Mouse (Mus musculus) ES-E14 (cell line): ENCODE measurements around the gene Mycbpap. TPM values are rescaled to one million over a fixed set of nuclear protein-coding genes. Genes with fewer than 3 reads are reported as not detected.

ENCODE experiments used
- DNase-seq: peaks from one replicate; pipeline ENCODE4 v3.0.0-alpha.2; 2013; ENCODE audit warnings: low read depth, low spot score
- H3K27ac ChIP-seq: 2 replicates; pipeline ENCODE4 v1.5.1; 2012; ENCODE audit warnings: low read depth, mild to moderate bottlenecking, low read length, moderate library complexity, mixed read lengths; ENCODE audit not compliant: poor library complexity, insufficient read depth, severe bottlenecking
- H3K36me3 ChIP-seq: 2 replicates; pipeline ENCODE4 v1.6.1; 2012; ENCODE audit warnings: mild to moderate bottlenecking, low read length, moderate library complexity, mixed read lengths; ENCODE audit not compliant: control insufficient read depth, poor library complexity, insufficient read depth, severe bottlenecking
- H3K4me1 ChIP-seq, 2 experiments: fragments of 150-350 bp in 1 of 2; sonication (generic) in 1 of 2; 2 replicates each; pipeline ENCODE4 v1.6.1; 2012; ENCODE audit warnings: low read length in 2 of 2, mild to moderate bottlenecking in 1 of 2, mixed read lengths in 1 of 2; ENCODE audit not compliant: control insufficient read depth in 2 of 2, insufficient read depth in 2 of 2, poor library complexity in 1 of 2
- H3K4me3 ChIP-seq, 2 experiments: fragments of 150-350 bp in 1 of 2; sonication (generic) in 1 of 2; 2 replicates each; pipeline ENCODE4 v1.5.1; 2012; ENCODE audit warnings: low read length in 2 of 2, low read depth in 1 of 2, mild to moderate bottlenecking in 1 of 2, mixed read lengths in 1 of 2; ENCODE audit not compliant: insufficient read depth in 1 of 2, poor library complexity in 1 of 2, severe bottlenecking in 1 of 2
- H3K9ac ChIP-seq: 2 replicates; pipeline ENCODE4 v1.6.1; 2012; ENCODE audit warnings: low read depth, mild to moderate bottlenecking, low read length, mixed read lengths; ENCODE audit not compliant: poor library complexity, insufficient read depth, severe bottlenecking
- H3K9me3 ChIP-seq: fragments of 150-350 bp; sonication (generic); 2 replicates; pipeline ENCODE4 v1.6.1; 2012; ENCODE audit warnings: low read depth, mild to moderate bottlenecking, low read length; ENCODE audit not compliant: control insufficient read depth, insufficient read depth
- CHD2 ChIP-seq: IDR thresholded peaks from 2 replicates; pipeline ENCODE4 v1.6.1; 2014; ENCODE audit warnings: mild to moderate bottlenecking, low read depth, low read length, inconsistent platforms
- HCFC1 ChIP-seq: IDR thresholded peaks from 2 replicates; pipeline ENCODE4 v1.6.1; 2012; ENCODE audit warnings: low read length, inconsistent platforms, borderline replicate concordance; ENCODE audit not compliant: insufficient read depth
- MAFK ChIP-seq: IDR thresholded peaks from 2 replicates; pipeline ENCODE4 v1.6.1; 2014; ENCODE audit warnings: mild to moderate bottlenecking, low read depth, low read length, inconsistent platforms; ENCODE audit not compliant: insufficient read depth
- ZC3H11A ChIP-seq: IDR thresholded peaks from 2 replicates; pipeline ENCODE4 v1.6.1; 2012; ENCODE audit warnings: low read depth, mild to moderate bottlenecking, inconsistent platforms, low read length, borderline replicate concordance
- ZNF384 ChIP-seq: IDR thresholded peaks from 2 replicates; pipeline ENCODE4 v1.6.1; 2012; ENCODE audit warnings: low read depth, low read length, inconsistent platforms
- in situ Hi-C, 2 experiments: fragments of 600-800 bp; cut with MboI; formaldehyde crosslinking; loops; one replicate each; pipeline ENCODE4 v1.15.1; 2025; ENCODE audit warnings: low sequenced_read_pairs in 2 of 2, inconsistent platforms in 1 of 2; ENCODE audit not compliant: unreplicated experiment in 2 of 2
- total RNA-seq: library from RNA; depleted of rRNA; stranded (reverse); fragments of 300-350 nt; gene quantifications from 2 replicates; pipeline ENCODE4 v1.2.3, GENCODE M21; 2012

The Mycbpap gene
- total RNA-seq, 1 experiment, result 0.45 TPM

DNA sequence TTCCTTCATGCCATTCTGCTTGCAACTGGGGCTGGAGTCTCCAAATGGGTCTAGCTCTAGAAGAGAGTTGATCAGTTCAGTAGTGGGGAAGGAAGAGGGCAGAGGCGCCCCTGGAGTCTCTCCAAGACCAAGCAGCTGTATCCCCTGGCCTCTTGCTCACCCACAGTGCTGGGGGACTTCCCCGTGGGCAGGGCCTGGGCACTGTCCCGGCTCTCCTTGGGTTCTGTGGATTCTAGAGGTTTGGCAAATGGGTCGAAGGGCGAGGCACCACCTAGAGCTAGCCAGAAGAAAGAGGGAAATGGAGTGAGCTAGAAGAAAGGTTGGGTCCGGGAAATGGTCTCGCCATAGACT, 29.8 kb downstream of the Mycbpap start:
- TF ChIP-seq HCFC1, result no peak
- TF ChIP-seq MAFK, result no peak
- no peak for TF ChIP-seq ZC3H11A
- no peak for TF ChIP-seq ZNF384
- no peak for TF ChIP-seq CHD2
- peak overlapping the region; percentile 72 for H3K9ac ChIP-seq
- H3K4me3 ChIP-seq, result peak overlapping the region; percentile 81; a peak in 2 of 4 replicates
- in situ Hi-C loops, result loop anchor here in 1 of 2 experiments (10.0 kb wide), 1 partner anchor 357 kb away; no protein-coding TSS in a partner anchor
- no peak overlapping the region for H3K27ac ChIP-seq
- peaks cover 0 to 6% of the 10 kb centered on the region in 2 experiments; a peak in 1 of 4 replicates for H3K4me1 ChIP-seq
- no peak for DNase-seq
- H3K36me3 ChIP-seq, result no peaks in the 10 kb centered on the region
- H3K9me3 ChIP-seq, result no peaks in the 10 kb centered on the region

DNA sequence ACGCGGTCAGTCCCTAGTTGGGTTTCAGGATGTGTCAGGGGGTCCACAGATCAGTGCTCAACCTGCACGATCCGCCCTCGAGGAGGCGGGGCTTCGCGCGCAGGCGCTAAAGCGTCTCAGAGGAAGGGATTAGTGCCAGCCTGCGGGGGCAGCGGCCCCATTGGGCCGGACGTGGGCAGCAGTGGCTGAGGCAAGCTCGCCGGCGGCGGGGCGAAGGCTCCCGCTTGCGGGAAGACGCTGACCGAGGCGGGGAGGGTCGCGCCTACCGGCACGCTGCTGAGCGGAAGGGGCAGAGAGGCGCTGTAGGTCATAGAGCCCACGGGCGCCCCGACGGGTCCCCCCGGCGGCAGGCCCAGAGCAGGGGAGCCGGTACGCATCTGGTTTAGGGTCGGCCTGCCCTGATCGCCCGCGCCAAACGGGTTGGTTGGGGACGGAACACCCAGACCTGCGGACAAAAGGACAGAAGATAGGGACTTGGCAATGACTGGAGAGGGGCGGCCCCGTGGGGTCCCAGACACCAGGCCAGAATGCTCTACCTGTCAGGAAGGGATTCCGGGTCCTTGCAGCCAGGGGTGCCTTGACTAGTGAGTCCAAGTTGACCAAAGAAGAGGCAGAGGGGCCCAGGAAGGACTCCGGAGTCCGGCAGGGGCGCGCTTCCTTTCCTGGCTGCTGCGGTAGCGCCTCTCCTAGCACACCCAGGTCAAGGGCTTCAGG, 30.4 kb downstream of the Mycbpap start:
- H3K4me3 ChIP-seq, result peak overlapping the region; percentile 81
- no peak for DNase-seq
- in situ Hi-C loops, result loop anchor here in 1 of 2 experiments (10.0 kb wide), 1 partner anchor 356 kb away; no protein-coding TSS in a partner anchor
- no peak for TF ChIP-seq HCFC1
- TF ChIP-seq ZC3H11A, result no peak
- TF ChIP-seq ZNF384, result no peak
- no peak for TF ChIP-seq MAFK
- TF ChIP-seq CHD2, result no peak
- H3K9me3 ChIP-seq, result no peaks in the 10 kb centered on the region
- no peak overlapping the region for H3K27ac ChIP-seq
- peak overlapping the region; percentile 72 for H3K9ac ChIP-seq
- H3K4me1 ChIP-seq, result peaks cover 0 to 4% of the 10 kb centered on the region in 2 experiments; a peak in 1 of 4 replicates
- H3K36me3 ChIP-seq, result no peaks in the 10 kb centered on the region

DNA sequence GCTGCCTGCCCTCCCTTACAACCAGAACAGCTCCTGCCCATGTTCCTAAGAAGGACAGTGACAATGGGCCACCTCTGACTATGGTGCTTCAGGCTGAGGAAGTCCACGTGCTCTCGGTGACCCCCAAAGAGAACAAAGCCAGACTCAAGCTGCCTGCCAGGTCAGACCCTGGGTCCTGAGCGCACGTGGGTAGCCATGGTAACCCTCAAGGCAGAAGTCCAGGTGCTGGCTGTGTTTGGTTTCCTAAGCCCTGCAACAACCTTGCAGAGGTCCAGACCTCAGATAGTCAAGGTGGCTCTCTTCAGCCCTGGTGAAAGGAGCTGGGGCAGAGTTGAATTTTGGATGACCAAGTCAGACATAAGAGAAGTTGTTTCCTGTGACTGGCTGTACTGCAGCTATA, 31.8 kb downstream of the Mycbpap start:
- H3K9me3 ChIP-seq, result no peaks in the 10 kb centered on the region
- H3K27ac ChIP-seq, result no peak overlapping the region
- no peak overlapping the region for H3K4me3 ChIP-seq
- peaks cover 0 to 3% of the 10 kb centered on the region in 2 experiments; a peak in 1 of 4 replicates for H3K4me1 ChIP-seq
- no peaks in the 10 kb centered on the region for H3K36me3 ChIP-seq
- no peak for DNase-seq
- TF ChIP-seq CHD2 (no peak), ZC3H11A (no peak), HCFC1 (no peak), ZNF384 (no peak), MAFK (no peak)
- in situ Hi-C loops, result loop anchor here (5.0 to 10.0 kb wide), 3 partner anchors 152 to 355 kb away; no protein-coding TSS in a partner anchor
- H3K9ac ChIP-seq, result no peak overlapping the region

DNA sequence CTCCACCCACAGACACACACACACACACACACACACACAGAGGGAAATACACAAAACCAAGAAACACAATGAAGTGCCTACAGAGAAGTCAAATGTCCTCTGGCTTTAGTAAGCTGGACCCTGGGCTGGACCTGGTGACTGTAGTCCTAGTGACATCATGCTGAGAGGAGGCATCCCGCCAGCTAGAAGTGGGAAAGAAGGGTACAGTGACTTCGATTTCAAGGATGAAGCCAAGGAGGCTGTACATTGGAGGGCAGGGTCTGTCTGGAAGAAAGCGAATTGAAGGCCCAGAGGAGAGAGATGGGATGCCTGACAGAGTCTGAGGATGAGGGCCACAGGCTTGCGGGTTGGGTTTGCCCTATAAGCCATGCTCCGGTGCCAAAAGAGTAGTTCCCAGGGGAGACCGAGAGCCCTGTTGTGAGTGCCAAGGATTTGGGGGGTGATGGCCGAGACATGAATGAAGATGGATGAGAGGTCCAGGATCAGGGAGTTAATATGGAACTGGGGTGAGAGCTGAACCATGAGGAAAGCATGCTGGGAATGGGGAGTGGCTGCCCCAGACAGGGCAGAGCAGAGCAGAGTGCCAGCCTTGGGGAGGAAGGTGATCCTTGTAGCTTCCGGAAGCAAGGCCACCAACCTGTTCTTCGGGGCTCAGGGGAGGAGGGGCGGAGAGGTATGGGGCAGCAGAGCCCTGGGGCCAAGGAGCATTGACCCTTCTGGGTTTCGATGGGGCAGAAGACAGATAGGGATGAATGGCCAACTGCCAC, 32.6 kb downstream of the Mycbpap start:
- Histone ChIP-seq H3K27ac (no peak overlapping the region), H3K9ac (no peak overlapping the region), H3K9me3 (no peaks in the 10 kb centered on the region), H3K36me3 (no peaks in the 10 kb centered on the region), H3K4me1 (peaks cover 0 to 3% of the 10 kb centered on the region in 2 experiments; a peak in 1 of 4 replicates), H3K4me3 (no peak overlapping the region)
- DNase-seq, result no peak
- TF ChIP-seq ZC3H11A (no peak), ZNF384 (no peak), HCFC1 (no peak), CHD2 (no peak), MAFK (no peak)
- in situ Hi-C loops, result loop anchor here (5.0 to 10.0 kb wide), 2 partner anchors 152 to 154 kb away; no protein-coding TSS in a partner anchor
